Mouse (Mus musculus): ENCODE data around the gene Rph3a.
"Not testable (repeated sequence)": the region's sequence is repeated elsewhere in the genome, so short reads cannot be mapped to it uniquely, and the experiment has no call there.

DNA sequence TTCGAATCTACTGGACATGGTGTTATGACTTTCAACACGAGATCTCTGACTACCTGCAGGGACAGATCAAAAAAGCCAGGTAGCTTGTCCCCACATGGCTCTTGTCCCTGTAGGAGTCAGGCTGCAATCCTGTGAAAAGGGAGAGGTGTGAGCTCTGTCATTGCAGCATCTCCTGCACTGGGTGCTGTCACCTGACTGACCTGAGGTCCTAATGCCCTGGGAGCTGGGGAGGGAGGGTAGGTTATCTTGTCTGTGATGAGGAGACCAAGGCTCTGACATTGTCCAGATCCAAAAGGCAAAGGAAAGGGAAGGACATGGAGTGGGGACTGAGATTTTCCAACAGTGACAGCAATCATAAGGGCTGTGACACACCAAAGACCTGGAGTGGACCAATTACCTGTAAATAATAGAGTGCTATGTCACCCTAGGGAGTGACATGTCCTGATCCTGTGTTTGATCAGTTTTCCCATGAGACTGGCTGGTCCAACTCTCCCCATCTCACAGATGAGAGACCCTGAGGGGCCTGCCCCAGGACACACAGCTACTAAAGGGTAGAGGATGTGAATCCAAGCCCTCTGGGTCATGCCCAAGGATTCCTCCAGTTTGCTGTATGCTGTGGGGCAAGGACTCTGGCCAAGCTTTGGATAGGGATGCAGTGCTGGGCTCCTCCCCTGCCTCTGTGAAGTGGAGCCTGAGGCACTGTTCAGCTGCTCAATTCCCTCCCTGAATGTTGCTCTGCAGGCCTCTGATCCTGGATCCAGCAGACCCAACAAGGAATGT is 90.5 kb downstream of the Rph3a start:
- TF ChIP-seq NRF1 (IDR thresholded peaks at IDR 0.05; ENCODE audit: low read depth, low read length); CTCF (conservative IDR thresholded peaks at IDR 0.05 in 1 of 2, IDR thresholded peaks at IDR 0.05 in 1 of 2; ENCODE audit: low read depth in 2 of 2, low read length in 2 of 2); ZMIZ1 (IDR thresholded peaks at IDR 0.05; ENCODE audit: low read depth, low read length); ZNF384 (IDR thresholded peaks at IDR 0.05; ENCODE audit: low read depth, low read length); UBTF (IDR thresholded peaks at IDR 0.05; ENCODE audit: low read depth, low read length): not testable (repeated sequence)

All from CH12.LX (cell line).